Mouse (Mus musculus) erythroblast, embryonic 14.5 days (primary cell): ENCODE data around the gene 5730522E02Rik. TPM values are rescaled to one million over a fixed set of nuclear protein-coding genes. Genes with fewer than 3 reads are reported as not detected.

ENCODE experiments used
- H3K27me3 ChIP-seq: 2 replicates; pipeline ENCODE4 v1.6.1; 2012; ENCODE audit warnings: inconsistent platforms; ENCODE audit not compliant: control insufficient read depth
- H3K36me3 ChIP-seq: 2 replicates; pipeline ENCODE4 v1.6.1; 2012; ENCODE audit warnings: mild to moderate bottlenecking, inconsistent platforms; ENCODE audit not compliant: control insufficient read depth
- H3K4me1 ChIP-seq: 2 replicates; pipeline ENCODE4 v1.6.1; 2012; ENCODE audit warnings: inconsistent platforms; ENCODE audit not compliant: control insufficient read depth
- H3K4me3 ChIP-seq: replicated peaks from 2 replicates; pipeline ENCODE3; 2012; ENCODE audit warnings: moderate library complexity, mild to moderate bottlenecking, inconsistent platforms
- H3K9me3 ChIP-seq: 2 replicates; pipeline ENCODE4 v1.6.1; 2012; ENCODE audit warnings: low read length, inconsistent platforms, mixed read lengths; ENCODE audit not compliant: control insufficient read depth
- GATA1 ChIP-seq: IDR thresholded peaks from 2 replicates; pipeline ENCODE4 v1.6.1; 2012; ENCODE audit warnings: low read length, inconsistent platforms, mixed read lengths
- TAL1 ChIP-seq: IDR thresholded peaks from 3 replicates; pipeline ENCODE4 v1.6.1; 2012; ENCODE audit warnings: low read length, inconsistent platforms, mixed read lengths
- polyA plus RNA-seq: library from polyadenylated mRNA; stranded (reverse); fragments of >175 nt; gene quantifications from 2 replicates; pipeline ENCODE4 v1.2.3, GENCODE M21; 2012

Gene 5730522E02Rik
- polyA plus RNA-seq, 1 experiment = not detected

- H3K4me1 ChIP-seq = no peaks in the 10 kb centered on the region
- no peaks in the 10 kb centered on the region for H3K9me3 ChIP-seq
- TF ChIP-seq TAL1 (no peak), GATA1 (no peak)
- H3K36me3 ChIP-seq = no peaks in the 10 kb centered on the region
- H3K27me3 ChIP-seq = no peaks in the 10 kb centered on the region
- no peak overlapping the region for H3K4me3 ChIP-seq
Measured at GRCm38 (mm10) chr11:25813446-25813845, 397.1 kb downstream of the 5730522E02Rik start.

- Histone ChIP-seq H3K4me1 (no peaks in the 10 kb centered on the region), H3K27me3 (no peaks in the 10 kb centered on the region), H3K4me3 (no peak overlapping the region), H3K36me3 (no peaks in the 10 kb centered on the region), H3K9me3 (no peaks in the 10 kb centered on the region; the same call in 1 of the 2 replicates)
- no peak for TF ChIP-seq TAL1
- no peak for TF ChIP-seq GATA1
Measured at GRCm38 (mm10) chr11:25787691-25788090, 422.9 kb downstream of the 5730522E02Rik start.

- Histone ChIP-seq H3K4me1 (no peaks in the 10 kb centered on the region), H3K36me3 (no peaks in the 10 kb centered on the region), H3K27me3 (no peaks in the 10 kb centered on the region), H3K4me3 (no peak overlapping the region), H3K9me3 (no peaks in the 10 kb centered on the region)
- TF ChIP-seq GATA1 (no peak), TAL1 (no peak)
Measured at GRCm38 (mm10) chr11:25772231-25772630, 438.3 kb downstream of the 5730522E02Rik start.

- no peak for TF ChIP-seq TAL1
- TF ChIP-seq GATA1 = no peak
- H3K4me3 ChIP-seq = no peak overlapping the region
- H3K36me3 ChIP-seq = no peaks in the 10 kb centered on the region
- no peaks in the 10 kb centered on the region for H3K27me3 ChIP-seq
- H3K9me3 ChIP-seq = no peaks in the 10 kb centered on the region
- no peaks in the 10 kb centered on the region for H3K4me1 ChIP-seq
Measured at GRCm38 (mm10) chr11:25770991-25771568, 439.5 kb downstream of the 5730522E02Rik start.

- Histone ChIP-seq H3K4me1 (no peaks in the 10 kb centered on the region), H3K36me3 (no peaks in the 10 kb centered on the region), H3K9me3 (no peaks in the 10 kb centered on the region), H3K27me3 (no peaks in the 10 kb centered on the region), H3K4me3 (no peak overlapping the region)
- no peak for TF ChIP-seq GATA1
- TF ChIP-seq TAL1 = no peak
Measured at GRCm38 (mm10) chr11:25767584-25768333, 442.8 kb downstream of the 5730522E02Rik start.

GRCm38 (mm10) chr11:25753156-25753899 lies 457.2 kb downstream of the 5730522E02Rik start:
- TF ChIP-seq TAL1 = no peak
- TF ChIP-seq GATA1 = no peak
- Histone ChIP-seq H3K4me1 (no peaks in the 10 kb centered on the region), H3K36me3 (no peaks in the 10 kb centered on the region), H3K4me3 (no peak overlapping the region), H3K9me3 (peaks cover 4% of the 10 kb centered on the region; the same call in 1 of the 2 replicates), H3K27me3 (no peaks in the 10 kb centered on the region)

GRCm38 (mm10) chr11:25752418-25752817 lies 458.1 kb downstream of the 5730522E02Rik start:
- Histone ChIP-seq H3K9me3 (peaks cover 4% of the 10 kb centered on the region; the same call in 1 of the 2 replicates), H3K27me3 (no peaks in the 10 kb centered on the region), H3K36me3 (no peaks in the 10 kb centered on the region), H3K4me3 (no peak overlapping the region), H3K4me1 (no peaks in the 10 kb centered on the region)
- no peak for TF ChIP-seq TAL1
- TF ChIP-seq GATA1 = no peak

GRCm38 (mm10) chr11:25747098-25747862 lies 463.3 kb downstream of the 5730522E02Rik start:
- Histone ChIP-seq H3K4me1 (no peaks in the 10 kb centered on the region), H3K4me3 (no peak overlapping the region), H3K9me3 (no peaks in the 10 kb centered on the region; the same call in 1 of the 2 replicates), H3K27me3 (no peaks in the 10 kb centered on the region), H3K36me3 (no peaks in the 10 kb centered on the region)
- no peak for TF ChIP-seq GATA1
- no peak for TF ChIP-seq TAL1

GRCm38 (mm10) chr11:25743664-25744063 lies 466.9 kb downstream of the 5730522E02Rik start:
- Histone ChIP-seq H3K36me3 (no peaks in the 10 kb centered on the region), H3K4me1 (no peaks in the 10 kb centered on the region), H3K4me3 (no peak overlapping the region), H3K9me3 (no peaks in the 10 kb centered on the region), H3K27me3 (no peaks in the 10 kb centered on the region)
- TF ChIP-seq GATA1 (no peak), TAL1 (no peak)
